Mouse (Mus musculus): ENCODE results near the gene Chmp6.

- no peak for TF ChIP-seq CTCF (IDR thresholded peaks at IDR 0.05; ENCODE audit: low read depth)
- TF ChIP-seq EP300 (IDR thresholded peaks at IDR 0.05; ENCODE audit: low read depth), result no peak
Observed at GRCm38 (mm10) chr11:119967401-119967800, 54.2 kb downstream of the Chmp6 start.

Measured in liver, embryonic 14.5 days (tissue).